Mouse (Mus musculus) lung, adult 2 months (tissue): ENCODE measurements at regions not wholly inside any gene's neighbourhood (a gene's known extent, or its start where the extent isn't known, plus 50 kb on each side); places are given as distances from the start of the nearest gene placed in this dataset.

Experiments used
- DNase-seq: peaks from one replicate; pipeline ENCODE4 v3.0.0; 2022
- H3K4me1 ChIP-seq: fragments of 200-500 bp; 2 replicates; pipeline ENCODE4 v1.6.1; 2011; ENCODE audit warnings: low read length; ENCODE audit not compliant: control insufficient read depth, insufficient read depth
- H3K4me3 ChIP-seq: fragments of 200-500 bp; replicated peaks from 2 replicates; pipeline ENCODE3; 2011; ENCODE audit warnings: low read depth, mild to moderate bottlenecking, control low read depth, low read length; ENCODE audit errors: extremely low read depth
- CTCF ChIP-seq: fragments of 200-500 bp; IDR thresholded peaks from 2 replicates; pipeline ENCODE4 v1.5.1; 2011; ENCODE audit warnings: mild to moderate bottlenecking, low read length, control low read depth; ENCODE audit not compliant: insufficient read depth
- POLR2A ChIP-seq: fragments of 200-500 bp; IDR thresholded peaks from 2 replicates; pipeline ENCODE4 v1.6.1; 2011; ENCODE audit warnings: low read depth, mild to moderate bottlenecking, control low read depth, low read length, borderline replicate concordance; ENCODE audit errors: extremely low read depth
- WGBS: fragments of 180-500 bp; shearing (Covaris S2); methylation state at CpG from one replicate; pipeline ENCODE4 v1.1.7; 2018; 5-methylcytosine and 5-hydroxymethylcytosine counted together

DNA sequence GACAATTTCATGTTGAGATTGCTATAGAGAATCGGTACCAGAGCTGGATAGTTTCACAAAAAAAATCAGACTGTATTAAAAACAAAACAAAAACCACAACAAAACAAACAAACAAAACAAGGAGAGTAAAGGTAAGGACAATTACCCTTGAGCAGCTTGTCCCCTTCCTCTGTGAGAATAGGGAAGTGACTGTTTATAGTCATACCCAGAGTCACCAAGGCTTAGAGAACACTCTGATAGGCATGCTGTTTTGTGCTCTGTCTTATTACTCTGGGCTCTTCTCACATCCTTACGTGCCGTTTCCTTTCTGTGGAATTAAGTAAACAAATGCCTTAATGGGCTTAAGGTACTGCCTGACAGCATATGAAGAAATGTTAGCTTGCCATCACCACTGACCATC lies 186.7 kb upstream of the Btg1 start:
- no peak for DNase-seq
- Histone ChIP-seq H3K4me3 (no peak overlapping the region), H3K4me1 (no peaks in the 10 kb centered on the region; the same call in 1 of the 2 replicates)
- TF ChIP-seq POLR2A (no peak), CTCF (no peak)
- WGBS: 41% methylated on average over 3 of the region's 3 CpGs

DNA sequence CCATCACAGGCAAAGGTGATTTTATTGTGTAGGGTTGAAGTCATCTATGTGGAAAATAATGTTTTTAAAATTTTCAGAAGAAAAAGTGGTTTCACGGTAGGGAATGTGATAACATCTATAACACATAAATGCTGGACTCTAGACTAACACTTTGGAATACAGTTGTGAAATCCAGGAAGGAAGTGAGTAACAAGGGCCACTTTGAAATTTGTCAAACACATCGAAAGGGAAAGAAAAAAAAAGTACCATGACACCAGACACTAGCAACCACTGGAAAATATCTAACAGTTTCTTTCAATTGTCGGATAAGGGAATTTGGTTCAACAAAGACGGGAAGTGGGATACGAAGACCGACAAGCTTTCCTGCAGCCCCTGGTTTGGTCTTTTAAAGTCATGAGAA lies 181.7 kb upstream of the Btg1 start:
- H3K4me3 ChIP-seq: no peak overlapping the region
- no peaks in the 10 kb centered on the region; the same call in 1 of the 2 replicates for H3K4me1 ChIP-seq
- DNase-seq: no peak
- TF ChIP-seq CTCF (no peak), POLR2A (no peak)
- WGBS: 27% methylated on average over 6 of the region's 6 CpGs

DNA sequence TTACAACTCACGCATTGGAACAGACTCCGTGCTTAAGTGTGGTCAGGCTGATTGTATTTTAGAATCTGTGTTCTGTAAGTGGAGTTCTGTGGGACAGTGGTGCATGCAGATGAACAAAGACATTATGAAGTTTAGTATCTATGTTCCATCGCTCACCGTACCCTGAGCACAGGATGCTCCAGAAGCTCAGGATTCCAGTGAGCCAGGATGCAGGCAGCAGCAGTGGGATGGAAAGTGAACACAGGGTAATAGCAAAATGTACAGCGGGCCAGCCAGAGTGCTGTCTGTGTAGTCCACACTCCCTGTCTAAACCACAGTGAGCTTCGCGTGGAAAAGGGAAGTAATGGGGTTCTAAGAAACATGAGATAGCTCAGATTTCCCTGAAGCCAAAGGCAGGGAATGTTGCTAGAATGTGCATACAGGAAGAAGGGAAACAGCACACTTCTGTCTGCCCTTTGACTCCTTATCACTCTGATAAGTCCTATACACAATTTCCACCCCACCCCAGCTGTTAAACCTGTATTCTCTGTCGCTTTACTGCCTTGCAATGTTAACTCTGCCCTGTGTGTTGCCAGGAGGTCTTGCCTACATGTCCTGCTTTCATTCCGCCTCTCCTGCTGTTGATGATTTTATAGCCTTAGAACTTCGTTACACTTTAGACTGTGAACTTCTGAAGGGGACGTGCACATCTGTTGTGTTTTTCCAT lies 178.3 kb upstream of the Btg1 start:
- WGBS: 85% methylated on average over 11 of the region's 11 CpGs
- DNase-seq: no peak
- TF ChIP-seq CTCF (no peak), POLR2A (no peak)

DNA sequence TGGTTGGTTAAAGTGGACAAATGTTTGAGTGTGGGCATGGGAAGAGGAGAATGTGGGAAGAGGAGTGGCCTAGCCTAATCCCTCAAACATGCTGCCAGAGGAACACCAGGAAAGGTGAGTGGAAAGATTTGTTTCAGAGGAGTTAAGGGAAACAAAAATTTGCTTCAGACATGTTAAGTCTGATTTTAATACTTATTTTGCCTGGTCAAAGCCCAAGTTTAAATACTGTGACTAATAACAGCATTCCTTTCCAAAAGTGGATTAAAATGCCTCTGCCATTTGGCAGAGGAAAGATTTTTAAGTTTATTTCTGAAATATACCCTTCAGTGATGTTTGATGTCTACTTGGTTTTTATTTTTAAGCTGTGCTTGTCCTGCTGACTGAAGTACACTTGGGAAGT lies 174.6 kb upstream of the Btg1 start:
- Histone ChIP-seq H3K4me3 (no peak overlapping the region), H3K4me1 (no peaks in the 10 kb centered on the region)
- no peak for DNase-seq
- no peak for TF ChIP-seq POLR2A
- TF ChIP-seq CTCF: no peak

More for the DNA sequence above, 178.3 kb upstream of the Btg1 start:
- no peak overlapping the region for H3K4me3 ChIP-seq
- no peaks in the 10 kb centered on the region for H3K4me1 ChIP-seq

DNA sequence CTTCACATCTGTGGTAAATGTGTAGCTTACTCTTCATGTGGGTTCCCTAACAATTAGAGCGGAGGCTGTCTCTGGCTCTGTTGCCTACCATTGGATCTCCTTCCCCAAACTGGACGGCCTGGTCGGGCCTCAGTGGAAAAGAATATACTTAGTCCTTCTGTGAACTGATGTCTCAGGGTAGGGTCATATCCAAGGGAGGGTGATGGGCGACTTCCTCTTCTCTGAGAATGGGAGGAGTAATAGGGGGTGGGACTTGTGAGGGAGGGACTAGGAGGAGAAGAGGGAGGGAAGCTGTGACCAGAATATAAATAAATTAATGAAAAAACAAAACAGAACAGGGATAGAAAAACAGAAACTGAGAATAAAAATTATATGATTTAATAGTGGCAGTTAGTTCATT lies 166.5 kb upstream of the Btg1 start:
- Histone ChIP-seq H3K4me1 (no peaks in the 10 kb centered on the region), H3K4me3 (no peak overlapping the region)
- no peak for TF ChIP-seq CTCF
- TF ChIP-seq POLR2A: no peak
- no peak for DNase-seq
- WGBS: 96% methylated on average over 4 of the region's 4 CpGs

DNA sequence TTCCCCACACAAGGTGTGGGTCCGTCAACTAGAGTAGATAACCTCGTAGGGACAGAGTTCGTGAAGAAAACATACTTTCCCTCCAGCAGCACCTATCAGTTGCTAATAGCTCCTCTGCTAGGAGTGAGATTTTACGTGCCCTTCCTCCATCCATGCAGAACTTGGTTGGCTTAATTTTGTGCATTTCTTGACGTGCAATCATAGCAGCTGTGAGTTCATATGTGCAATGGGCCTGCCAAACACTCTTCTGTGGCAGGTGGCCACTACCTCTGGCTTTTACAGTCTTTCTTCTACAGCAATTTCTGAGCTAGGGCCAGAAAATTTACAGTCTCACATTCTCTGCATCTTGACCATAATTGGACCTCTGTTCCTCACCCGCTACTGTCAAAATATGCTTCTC lies 161.9 kb upstream of the Btg1 start:
- TF ChIP-seq POLR2A (no peak), CTCF (no peak)

DNA sequence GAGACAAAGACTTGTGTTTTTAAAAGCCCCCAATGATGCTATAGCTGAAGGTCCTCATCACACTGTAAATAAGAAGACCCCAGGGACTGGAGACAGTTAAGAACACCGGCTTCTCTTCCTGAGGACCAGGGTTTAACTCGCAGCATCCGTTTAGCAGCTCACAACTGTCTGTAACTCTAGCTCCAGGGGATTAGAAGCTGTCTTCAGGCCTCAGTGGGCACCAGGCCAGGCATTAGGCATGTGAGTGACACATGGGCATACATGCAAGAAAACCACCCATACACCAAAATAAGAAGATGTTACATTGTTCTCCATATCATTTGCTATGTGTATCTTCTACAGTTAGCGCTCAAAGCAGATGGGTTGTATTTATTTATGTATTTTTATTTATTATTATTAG lies 158.3 kb upstream of the Btg1 start:
- Histone ChIP-seq H3K4me1 (no peaks in the 10 kb centered on the region), H3K4me3 (no peak overlapping the region)
- 90% methylated on average over 4 of the region's 4 CpGs for WGBS
- DNase-seq: no peak
- TF ChIP-seq CTCF: no peak
- no peak for TF ChIP-seq POLR2A

More for the DNA sequence above, 161.9 kb upstream of the Btg1 start:
- DNase-seq: no peak
- WGBS: 91% methylated on average over 6 of the region's 6 CpGs
- no peak overlapping the region for H3K4me3 ChIP-seq
- no peaks in the 10 kb centered on the region for H3K4me1 ChIP-seq

DNA sequence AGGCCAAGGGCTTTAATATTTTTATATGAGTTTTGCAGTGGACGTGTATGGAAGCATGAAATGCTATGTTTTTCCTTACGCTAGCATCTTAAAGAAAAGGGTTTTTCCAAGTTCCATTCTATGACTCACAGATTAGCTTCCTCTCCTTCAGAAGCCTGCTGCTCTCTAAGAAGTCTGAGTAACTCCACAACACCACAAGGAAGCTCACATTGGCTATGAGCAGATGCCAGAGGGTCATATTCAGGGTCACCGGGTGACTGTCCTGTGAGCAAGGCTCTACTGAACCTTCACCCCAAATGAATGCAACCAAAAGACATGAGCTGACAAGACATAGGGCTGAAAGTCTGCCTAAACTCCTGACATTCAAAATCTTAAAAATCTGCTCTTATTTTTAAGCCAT lies 157.6 kb upstream of the Btg1 start:
- no peak overlapping the region for H3K4me3 ChIP-seq
- 82% methylated on average over 3 of the region's 3 CpGs for WGBS
- DNase-seq: no peak
- no peak for TF ChIP-seq POLR2A
- no peak for TF ChIP-seq CTCF
- H3K4me1 ChIP-seq: no peaks in the 10 kb centered on the region

DNA sequence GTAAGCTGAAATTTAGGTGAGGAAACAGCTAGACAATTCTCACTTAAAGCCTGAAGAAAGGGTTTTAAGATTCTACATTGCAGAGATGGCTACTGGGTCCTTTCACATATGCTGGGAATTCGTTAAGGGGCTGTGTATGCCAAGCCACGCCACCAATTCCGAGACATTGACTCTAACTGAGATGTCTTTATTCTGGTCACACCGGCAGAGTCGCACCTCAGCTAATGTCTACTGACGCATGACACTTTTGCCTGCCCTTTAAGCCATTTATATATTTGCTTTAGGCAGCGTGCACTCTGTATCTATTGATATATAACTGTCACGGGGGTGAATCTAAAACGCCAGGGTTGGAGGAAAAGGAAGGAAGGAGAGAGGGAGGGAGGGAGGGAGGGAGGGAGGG lies 156.7 kb upstream of the Btg1 start:
- no peak overlapping the region for H3K4me3 ChIP-seq
- WGBS: 62% methylated on average over 9 of the region's 9 CpGs
- TF ChIP-seq POLR2A (no peak), CTCF (no peak)
- no peaks in the 10 kb centered on the region for H3K4me1 ChIP-seq
- no peak for DNase-seq

DNA sequence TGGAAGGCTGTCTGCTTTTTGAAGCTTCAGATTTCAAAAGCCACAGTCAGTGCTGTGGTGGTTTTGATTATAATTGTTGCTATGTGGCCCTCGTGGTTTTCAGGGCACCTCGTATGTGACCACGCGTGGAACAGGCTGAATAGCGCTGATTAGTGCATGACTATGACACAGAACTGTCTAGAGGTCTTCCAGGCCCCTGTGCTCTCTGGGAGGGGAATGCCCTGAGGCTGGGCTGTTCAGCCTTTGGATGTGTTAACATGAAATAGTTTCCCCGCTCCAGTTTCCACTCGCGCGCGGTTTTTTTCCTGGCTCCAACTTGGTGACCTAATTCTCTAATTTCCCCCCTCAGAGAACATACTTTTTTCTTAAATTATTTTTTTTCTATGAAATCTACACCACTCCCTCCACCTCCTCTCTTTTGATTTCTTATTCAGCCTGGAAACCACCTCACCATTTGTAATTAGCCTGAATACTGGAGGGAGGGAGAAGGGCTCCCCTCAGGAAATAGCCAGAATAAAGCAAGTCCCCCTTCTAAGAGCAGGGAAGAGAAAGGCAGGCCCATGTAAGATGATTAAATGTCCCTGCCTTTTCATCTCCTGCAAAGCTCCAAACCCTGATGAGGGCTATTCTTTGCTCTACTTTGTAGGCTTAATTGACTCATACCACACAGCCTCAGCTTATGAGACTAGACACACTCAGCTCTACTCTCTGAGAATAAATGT lies 156.0 kb upstream of the Btg1 start:
- DNase-seq: no peak
- no peak overlapping the region for H3K4me3 ChIP-seq
- no peak for TF ChIP-seq CTCF
- TF ChIP-seq POLR2A: no peak
- 68% methylated on average over 10 of the region's 10 CpGs for WGBS
- no peaks in the 10 kb centered on the region for H3K4me1 ChIP-seq
